Mouse (Mus musculus): ENCODE measurements around the gene Smg5. TPM values are rescaled to one million over a fixed set of nuclear protein-coding genes. Genes with fewer than 3 reads are reported as not detected.

The Smg5 gene
- total RNA-seq, 2 experiments from 2014 or later = 37.4 to 43.4 TPM

- no peak for DNase-seq
These were observed 57.8 kb downstream of the Smg5 start for GRCm38 (mm10) chr3:88393776-88394375.

GRCm38 (mm10) chr3:88395288-88395687, 59.2 kb downstream of the Smg5 start:
- DNase-seq = no peak

- DNase-seq = no peak
These were observed 59.7 kb downstream of the Smg5 start for GRCm38 (mm10) chr3:88395742-88396141.

GRCm38 (mm10) chr3:88398666-88399065, 62.6 kb downstream of the Smg5 start:
- no peak for DNase-seq

- DNase-seq = no peak
These were observed 67.6 kb downstream of the Smg5 start for GRCm38 (mm10) chr3:88403522-88404230.

GRCm38 (mm10) chr3:88407090-88407489, 71.0 kb downstream of the Smg5 start:
- peak; percentile 39 for DNase-seq

GRCm38 (mm10) chr3:88407529-88407928, 71.5 kb downstream of the Smg5 start:
- no peak for DNase-seq

- no peak for DNase-seq
These were observed 72.9 kb downstream of the Smg5 start for GRCm38 (mm10) chr3:88408953-88409352.

- DNase-seq = peak; percentile 93
These were observed 73.9 kb downstream of the Smg5 start, which contains the start of gene Pmf1 for GRCm38 (mm10) chr3:88409741-88410644. Gene Pmf1 (minus strand): TSS chr3:88410331.

GRCm38 (mm10) chr3:88410645-88411031, 74.6 kb downstream of the Smg5 start:
- DNase-seq = no peak

GRCm38 (mm10) chr3:88411681-88412080, 75.6 kb downstream of the Smg5 start:
- DNase-seq = no peak

Other genes starting within 250 kb of the Smg5 start
- 100 to 1,000 TPM; 156 to 164 TPM for gene Mef2d, start 193.9 kb upstream of the Smg5 start, total RNA-seq (2021)
- gene Rhbg, start 81.6 kb upstream of the Smg5 start, total RNA-seq (2021) = not detected
- under 1 TPM; 0.51 to 0.69 TPM for gene Gm38392, start 49.0 kb upstream of the Smg5 start, total RNA-seq (2021)
- 1 to 10 TPM; 5.4 to 5.9 TPM for gene Tsacc, start 39.3 kb upstream of the Smg5 start, total RNA-seq (2021)
- gene Cct3, start 39.1 kb upstream of the Smg5 start, total RNA-seq (2021) = 100 to 1,000 TPM; 104 to 115 TPM
- gene Glmp, start 11.2 kb upstream of the Smg5 start, total RNA-seq (2021) = 10 to 100 TPM; 36.2 to 43.9 TPM
- 1 to 10 TPM; 1.7 TPM for gene Tmem79, start 112 bp upstream of the Smg5 start, total RNA-seq (2021)
- 1 to 10 TPM in 1 of 2 experiments, under 1 TPM in 1; 0.51 to 1.1 TPM for gene Paqr6, start 28.3 kb downstream of the Smg5 start, total RNA-seq (2021)
- gene Bglap3, start 36.5 kb downstream of the Smg5 start, total RNA-seq (2021) = under 1 TPM in 1 of 2 experiments, not detected in 1; 0.54 TPM
- gene Bglap2, start 42.4 kb downstream of the Smg5 start, total RNA-seq (2021) = not detected
- gene Bglap, start 48.2 kb downstream of the Smg5 start, total RNA-seq (2021) = 1 to 10 TPM in 1 of 2 experiments, not detected in 1; 1.9 TPM
- 10 to 100 TPM; 16.9 to 19.0 TPM for gene Pmf1, start 74.1 kb downstream of the Smg5 start, total RNA-seq (2021)
- 10 to 100 TPM; 14.3 to 14.5 TPM for gene Slc25a44, start 88.9 kb downstream of the Smg5 start, total RNA-seq (2021)
- gene Sema4a, start 124.9 kb downstream of the Smg5 start, total RNA-seq (2021) = 1 to 10 TPM; 1.6 to 1.8 TPM
- gene Lmna, start 173.7 kb downstream of the Smg5 start, total RNA-seq (2021) = 100 to 1,000 TPM in 1 of 2 experiments, 10 to 100 TPM in 1; 99.2 to 106 TPM
- under 1 TPM; 0.24 to 0.33 TPM for gene Mex3a, start 196.1 kb downstream of the Smg5 start, total RNA-seq (2021)
- not detected for gene Rab25, start 212.0 kb downstream of the Smg5 start, total RNA-seq (2021)
- gene Lamtor2, start 216.8 kb downstream of the Smg5 start, total RNA-seq (2021) = 10 to 100 TPM; 76.1 to 81.1 TPM
- gene Ubqln4, start 217.5 kb downstream of the Smg5 start, total RNA-seq (2021) = 10 to 100 TPM; 59.6 to 67.2 TPM
- gene Ssr2, start 239.6 kb downstream of the Smg5 start, total RNA-seq (2021) = 10 to 100 TPM; 52.2 to 63.2 TPM